Mouse (Mus musculus) MEL (cell line): ENCODE data around the gene Whrn.

Experiments used
- CTCF ChIP-seq, 3 experiments: IDR thresholded peaks in 2 of 3; conservative IDR thresholded peaks in 1 of 3; 2 replicates each; pipeline ENCODE4 v1.5.1; 2011 to 2012; ENCODE audit warnings: low read length in 3 of 3, low read depth in 2 of 3, mild to moderate bottlenecking in 2 of 3, improper control_type of control experiment in 1 of 3, inconsistent platforms in 1 of 3, mixed read lengths in 1 of 3, moderate library complexity in 1 of 3; ENCODE audit not compliant: control insufficient read depth in 1 of 3, insufficient read depth in 1 of 3, poor library complexity in 1 of 3, severe bottlenecking in 1 of 3
- POLR2A ChIP-seq, 2 experiments: IDR thresholded peaks; 2 replicates each; pipeline ENCODE4 v1.6.1; 2011 to 2012; ENCODE audit warnings: low read length in 2 of 2, mild to moderate bottlenecking in 2 of 2, control low read depth in 1 of 2, improper control_type of control experiment in 1 of 2, low read depth in 1 of 2, moderate library complexity in 1 of 2; ENCODE audit not compliant: control insufficient read depth in 1 of 2, insufficient read depth in 1 of 2, poor library complexity in 1 of 2
- TAL1 ChIP-seq: IDR thresholded peaks from 2 replicates; pipeline ENCODE4 v1.6.1; 2012; ENCODE audit warnings: mild to moderate bottlenecking, inconsistent platforms, low read length, moderate library complexity, mixed read lengths
- ZMIZ1 ChIP-seq: IDR thresholded peaks from 2 replicates; pipeline ENCODE4 v1.6.1; 2012; ENCODE audit warnings: low read depth, mild to moderate bottlenecking, inconsistent platforms, low read length, improper control_type of control experiment, moderate library complexity

GRCm38 (mm10) chr4:63503949-63504348 is 8.2 kb upstream of the Whrn start:
- TF ChIP-seq CTCF (IDR thresholded peaks at IDR 0.05 in 2 of 3, conservative IDR thresholded peaks at IDR 0.05 in 1 of 3; ENCODE audit: control insufficient read depth in 1 of 3, insufficient read depth in 1 of 3, low read depth in 2 of 3, low read length in 3 of 3, poor library complexity in 1 of 3, severe bottlenecking in 1 of 3) (no peak), POLR2A (IDR thresholded peaks at IDR 0.05; ENCODE audit: control insufficient read depth in 1 of 2, insufficient read depth in 1 of 2, low read depth in 1 of 2, low read length in 2 of 2, poor library complexity in 1 of 2) (no peak), TAL1 (no peak), ZMIZ1 (no peak)
